Mouse (Mus musculus) layer of hippocampus, adult 11-12 months (tissue): ENCODE data around the gene Pxmp2.

Experiments used
- DNase-seq: peaks from one replicate; pipeline ENCODE4 v3.0.0; 2022; ENCODE audit warnings: low spot score

Gene Pxmp2

GRCm38 (mm10) chr5:110285770-110286445 is at the start of gene Pxmp2, which contains the start of gene Pole:
Gene Pxmp2 (minus strand): TSS chr5:110286186.
Gene Pole (plus strand): TSS chr5:110286306.
- peak; percentile 88 for DNase-seq

DNA sequence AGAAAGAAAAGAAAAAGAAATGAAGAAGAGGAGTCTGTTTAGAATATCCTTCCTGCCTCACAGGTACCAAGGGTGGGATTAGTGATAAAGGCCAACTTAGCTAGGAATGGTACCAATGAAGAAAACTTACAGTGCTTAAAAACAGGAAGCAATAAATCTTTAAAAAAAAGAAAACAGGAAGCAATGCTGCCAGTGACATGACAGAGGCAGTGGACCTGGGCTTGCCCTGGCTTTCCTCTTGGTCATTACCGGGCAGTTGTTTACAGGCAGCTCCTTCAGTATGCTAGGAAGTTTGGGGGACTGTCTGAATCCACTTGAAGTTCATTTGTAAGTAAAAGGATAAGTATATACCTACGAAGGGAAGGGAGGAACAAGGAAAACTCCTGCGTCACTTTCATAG is 44.5 kb upstream of the Pxmp2 start:
- no peak for DNase-seq

DNA sequence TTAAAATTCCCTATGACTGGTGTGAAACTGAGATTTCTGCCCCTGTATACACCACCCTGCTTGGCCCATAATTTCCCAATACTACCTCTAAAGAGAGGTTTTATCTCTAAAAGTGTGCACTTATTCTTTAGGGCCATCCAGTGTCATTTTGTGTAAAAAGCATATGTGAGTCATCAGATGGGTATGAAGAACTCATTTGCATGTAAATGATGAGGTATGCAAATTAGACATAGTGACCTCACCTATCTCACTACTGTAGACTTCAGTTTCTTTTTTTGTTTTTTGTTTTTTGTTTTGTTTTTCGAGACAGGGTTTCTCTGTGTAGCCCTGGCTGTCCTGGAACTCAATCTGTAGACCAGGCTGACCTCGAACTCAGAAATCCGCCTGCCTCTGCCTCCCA is 27.1 kb upstream of the Pxmp2 start:
- DNase-seq: no peak

DNA sequence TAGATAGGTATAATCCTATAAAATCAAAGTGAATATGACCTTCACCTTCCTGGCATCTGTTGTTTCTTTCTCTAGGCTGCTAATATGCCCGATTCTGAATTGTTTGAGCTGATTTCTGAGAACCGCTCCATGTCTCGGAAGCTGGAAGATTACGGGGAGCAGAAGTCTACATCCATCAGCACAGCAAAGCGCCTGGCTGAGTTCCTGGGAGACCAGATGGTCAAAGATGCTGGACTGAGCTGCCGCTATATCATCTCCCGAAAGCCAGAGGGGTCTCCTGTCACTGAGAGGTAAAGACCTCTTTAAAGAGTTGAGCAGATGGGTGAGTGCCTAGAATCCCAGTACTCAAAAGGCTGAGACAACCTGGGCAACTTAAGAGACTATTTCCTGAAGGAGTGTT is 22.9 kb upstream of the Pxmp2 start:
- no peak for DNase-seq

GRCm38 (mm10) chr5:110300591-110300990 is 14.6 kb upstream of the Pxmp2 start:
- DNase-seq: no peak

GRCm38 (mm10) chr5:110296637-110297036 is 10.7 kb upstream of the Pxmp2 start:
- no peak for DNase-seq

- DNase-seq: no peak
Observed at GRCm38 (mm10) chr5:110291649-110292048, 5.7 kb upstream of the Pxmp2 start.

DNA sequence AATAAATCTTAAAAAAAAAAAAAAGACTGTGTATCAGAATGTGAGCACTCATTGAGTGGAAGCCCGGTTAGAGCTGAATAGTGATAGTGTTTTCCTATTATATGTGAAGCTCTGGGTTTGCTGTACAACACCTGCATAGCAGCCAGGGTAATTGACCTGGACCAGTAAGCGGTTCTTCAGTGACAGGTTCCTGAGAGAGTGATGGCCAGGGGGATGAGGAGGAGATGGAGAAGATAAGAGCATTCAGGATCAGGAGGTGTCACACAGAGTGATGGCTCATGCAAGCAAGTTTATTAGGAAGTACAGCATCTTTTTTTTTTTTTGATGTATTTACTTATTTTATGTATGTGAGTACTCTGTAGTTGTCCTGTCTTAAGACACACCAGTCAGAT is 1.1 kb upstream of the Pxmp2 start:
- no peak for DNase-seq

- no peak for DNase-seq
Observed at GRCm38 (mm10) chr5:110286446-110287083, 579 bp upstream of the Pxmp2 start.

DNA sequence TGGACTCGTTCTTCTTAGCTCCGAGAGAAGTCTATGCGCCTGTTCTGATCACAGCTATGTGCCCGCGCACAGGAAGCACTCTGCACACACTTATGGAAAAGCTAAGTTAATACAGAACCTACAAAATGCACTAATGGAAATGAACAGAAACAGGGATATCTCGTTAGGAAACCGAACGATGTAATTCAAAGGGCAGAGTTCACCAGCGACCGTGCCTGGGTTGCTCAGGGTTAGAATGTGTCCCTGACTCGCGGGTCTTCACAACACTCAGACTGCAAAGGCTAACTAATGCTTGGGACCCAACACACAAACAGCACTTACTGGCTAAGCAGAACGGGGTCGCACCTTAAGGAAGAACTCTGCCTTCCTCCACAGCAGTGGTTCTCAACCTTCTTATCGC is 830 bp downstream of the Pxmp2 start:
- DNase-seq: no peak

- peak; percentile 58 for DNase-seq
Observed at GRCm38 (mm10) chr5:110284536-110284935, 1.4 kb downstream of the Pxmp2 start.

DNA sequence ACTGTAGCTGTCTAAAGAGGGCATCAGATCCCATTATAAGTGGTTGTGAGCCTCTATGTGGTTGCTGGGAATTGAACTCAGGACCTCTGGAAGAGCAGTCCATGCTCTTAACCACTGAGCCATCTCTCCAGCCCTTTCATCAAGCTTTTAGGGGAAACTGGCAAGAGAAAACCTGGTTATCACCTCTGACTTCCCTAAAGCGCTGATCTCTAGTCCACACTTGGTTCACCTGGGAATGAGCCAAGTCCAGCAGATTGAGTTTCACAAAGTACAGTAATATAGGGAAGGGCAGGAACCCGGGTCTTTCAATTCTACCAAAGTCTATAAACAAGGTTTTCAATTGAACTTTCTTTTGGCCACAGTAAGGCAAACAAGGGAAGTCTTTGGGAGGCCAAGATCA is 4.0 kb downstream of the Pxmp2 start:
- DNase-seq: no peak

DNA sequence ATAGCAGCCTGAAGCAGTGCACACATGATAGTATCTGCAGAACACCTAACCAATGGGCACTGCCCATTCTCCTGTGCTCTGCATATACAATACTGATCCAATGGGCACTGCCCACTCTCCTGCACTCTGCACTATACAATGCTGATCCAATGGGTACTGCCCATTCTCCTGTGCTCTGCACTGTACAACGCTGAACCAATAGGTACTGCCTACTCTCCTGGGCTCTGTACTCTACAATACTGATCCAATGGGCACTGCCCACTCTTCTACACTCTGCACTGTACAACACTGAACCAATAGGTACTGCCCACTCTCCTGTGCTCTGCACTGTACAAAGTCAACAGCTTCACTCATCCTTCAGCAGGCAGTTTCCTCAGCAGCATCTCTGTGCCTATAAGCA is 9.1 kb downstream of the Pxmp2 start:
- no peak for DNase-seq

DNA sequence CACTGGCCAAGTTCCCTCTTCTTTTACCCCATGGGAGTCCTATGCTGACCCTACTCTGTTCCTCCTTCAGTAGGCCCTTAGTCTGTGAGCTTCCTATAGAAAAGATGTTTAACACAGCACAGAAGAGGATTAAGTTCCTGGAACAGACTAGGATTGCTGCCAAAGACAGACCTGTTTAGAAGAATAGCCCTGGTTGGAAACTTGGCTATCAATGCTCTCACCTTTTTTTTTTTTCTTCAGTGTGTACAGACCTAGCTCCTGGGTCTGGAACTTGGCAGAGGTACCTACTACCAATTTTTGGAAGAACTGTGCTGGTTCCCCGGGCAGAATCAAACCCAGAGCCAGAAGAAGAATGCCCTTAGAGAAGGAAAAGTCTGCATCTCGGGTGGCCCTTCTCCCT is 9.6 kb downstream of the Pxmp2 start:
- no peak for DNase-seq

- no peak for DNase-seq
Observed at GRCm38 (mm10) chr5:110274846-110275245, 11.1 kb downstream of the Pxmp2 start.

- no peak for DNase-seq
Observed at GRCm38 (mm10) chr5:110274147-110274546, 11.8 kb downstream of the Pxmp2 start.

- no peak for DNase-seq
Observed at GRCm38 (mm10) chr5:110270242-110270641, 15.7 kb downstream of the Pxmp2 start.

DNA sequence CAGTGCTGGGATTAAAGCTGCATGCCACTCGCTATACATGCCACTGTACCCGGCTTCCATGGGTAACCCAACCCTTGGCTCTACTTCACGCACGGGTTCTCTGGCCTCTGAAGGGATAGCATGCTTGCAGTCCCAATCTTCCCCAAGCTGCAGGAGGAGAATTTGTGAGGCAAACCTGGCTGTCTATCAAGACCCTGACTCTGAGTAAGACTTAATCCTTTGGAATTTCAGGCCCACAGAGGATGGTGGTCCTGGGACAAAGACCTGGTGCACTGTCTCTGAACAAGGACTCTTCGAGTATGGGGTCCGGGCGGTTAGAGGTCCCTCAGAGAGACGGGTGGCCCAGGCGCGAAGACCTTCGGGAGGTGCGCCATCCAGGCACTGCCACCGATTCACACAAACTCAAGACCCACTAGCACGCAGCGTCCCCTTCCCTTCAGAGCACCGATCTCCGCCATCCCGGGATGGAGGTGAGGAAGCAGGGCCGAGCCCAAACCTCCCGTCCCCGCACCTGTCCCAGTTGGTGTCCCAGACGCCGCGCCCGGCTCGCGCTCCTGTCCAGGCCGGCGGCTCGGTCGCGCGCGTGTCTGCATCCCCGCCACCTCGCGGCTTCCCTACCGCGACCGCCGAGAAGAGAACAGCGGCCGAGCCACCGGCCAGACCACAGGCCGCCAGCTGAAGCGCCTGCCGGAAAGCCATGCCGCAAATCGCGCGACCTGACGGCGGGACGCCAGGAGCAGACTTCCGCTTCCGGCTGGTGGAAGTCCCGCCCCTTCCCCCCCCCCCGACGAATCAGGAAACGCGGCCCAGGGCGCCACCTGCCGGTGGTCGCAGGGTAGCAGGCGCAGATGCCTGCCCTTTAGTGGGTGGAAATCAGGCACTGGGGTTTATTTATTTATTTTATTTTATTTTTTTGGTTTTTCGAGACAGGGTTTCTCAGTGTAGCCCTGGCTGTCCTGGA is 16.6 kb downstream of the Pxmp2 start, which contains the start of gene Pgam5:
Gene Pgam5, minus strand, starts transcription at position 773 of the 961 bp plus-strand sequence.
- peak; percentile 89 for DNase-seq

- no peak for DNase-seq
Observed at GRCm38 (mm10) chr5:110266941-110267340, 19.0 kb downstream of the Pxmp2 start.

DNA sequence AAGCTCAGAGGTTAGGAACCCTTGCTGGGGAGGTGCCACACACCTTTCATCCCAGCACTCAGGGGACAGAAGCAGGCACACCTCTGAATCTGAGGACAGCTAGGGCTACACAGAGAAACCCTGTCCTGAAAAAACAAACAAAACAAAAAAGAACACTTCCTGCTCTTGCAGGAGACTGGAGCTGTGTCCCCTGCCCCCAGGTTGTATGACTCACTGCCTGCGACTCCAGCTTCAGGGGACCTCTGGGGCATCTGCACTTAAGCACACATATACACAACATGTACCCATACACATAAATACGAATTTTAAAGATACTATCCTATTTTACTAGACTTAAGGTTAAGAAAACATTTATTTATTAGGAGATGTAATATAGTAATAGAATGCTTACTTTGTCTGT is 41.9 kb downstream of the Pxmp2 start:
- DNase-seq: no peak

- no peak for DNase-seq
Observed at GRCm38 (mm10) chr5:110232346-110232745, 53.6 kb downstream of the Pxmp2 start.

DNA sequence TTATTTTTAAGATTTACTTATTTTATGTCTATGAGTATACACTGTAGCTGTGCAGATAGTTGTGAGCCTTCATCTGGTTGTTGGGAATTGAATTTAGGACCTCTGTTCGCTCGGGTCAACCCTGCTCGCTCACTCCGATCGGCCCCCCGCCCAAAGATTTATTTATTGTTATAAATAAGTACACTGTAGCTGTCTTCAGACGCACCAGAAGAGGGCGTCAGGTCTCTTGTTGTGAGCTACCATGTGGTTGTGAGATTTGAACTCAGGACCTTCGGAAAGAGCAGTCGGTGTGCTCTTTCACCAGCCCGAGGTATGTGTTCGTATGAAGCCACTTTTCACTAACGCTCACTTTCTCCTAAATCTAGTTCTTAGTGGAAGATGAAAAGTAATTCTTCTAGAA is 54.3 kb downstream of the Pxmp2 start:
- no peak for DNase-seq
